Comparison of ENCODE assay signal across 17 mouse cellular contexts in the genomic region with DNA sequence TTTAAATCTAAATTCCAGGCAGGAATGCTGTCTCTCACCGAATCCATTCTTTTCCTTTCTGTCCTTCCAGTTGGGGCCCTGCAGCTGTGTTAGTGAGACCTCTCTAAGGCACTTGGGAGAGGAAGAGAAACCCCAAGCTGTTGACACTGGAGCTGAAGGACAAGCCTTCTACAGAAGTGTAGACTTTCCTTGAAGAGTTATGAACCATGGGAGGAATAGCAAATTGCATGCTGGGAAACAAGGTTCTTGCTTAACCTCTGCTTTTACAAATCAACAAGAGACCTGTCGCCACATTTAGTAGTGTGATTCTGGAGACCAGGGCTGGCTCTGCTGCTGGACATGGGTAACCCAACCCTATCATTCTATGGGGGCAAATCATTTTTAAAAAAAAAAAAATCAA.
"Had no signal": no experiment of that assay in that cellular context is flagged by ENCODE, and none has a peak within 500 bp of the region (broad histone marks: within the 10 kb centered on the region; RNA-seq: fewer than 3 reads in every experiment).

No protein-coding gene starts in this region.

- H3K9ac ChIP-seq: liver, embryonic 14.5 days; lung, embryonic 14.5 days; midbrain, embryonic 12.5 days; neural tube, embryonic 13.5 days; neural tube, embryonic 15.5 days had no signal

- H3K36me3 ChIP-seq: midbrain, embryonic 12.5 days; neural tube, embryonic 13.5 days; neural tube, embryonic 15.5 days had no signal

- ATAC-seq: midbrain, embryonic 16.5 days had no signal

- DNase-seq: lung, embryonic 14.5 days; lung, postnatal 14 days; lung, postnatal 36 days; retina, postnatal 1 day; right cerebral cortex, adult 18-20 months; right cerebral cortex, postnatal 25 days; right cerebral cortex, postnatal 4 days; spleen, adult 18-20 months; thymus, adult 18-20 months; thymus, postnatal 14 days; thymus, postnatal 36 days had no signal

- H3K9me3 ChIP-seq: midbrain, embryonic 12.5 days; neural tube, embryonic 13.5 days; neural tube, embryonic 15.5 days had no signal

- H3K27me3 ChIP-seq: midbrain, embryonic 12.5 days; neural tube, embryonic 13.5 days; neural tube, embryonic 15.5 days had no signal

- H3K4me1 ChIP-seq: midbrain, embryonic 12.5 days; neural tube, embryonic 13.5 days; neural tube, embryonic 15.5 days had no signal

- H3K4me3 ChIP-seq: midbrain, embryonic 12.5 days; myocyte; neural tube, embryonic 13.5 days; neural tube, embryonic 15.5 days had no signal

- H3K27ac ChIP-seq: liver, embryonic 14.5 days; midbrain, embryonic 12.5 days; neural tube, embryonic 13.5 days; neural tube, embryonic 15.5 days had no signal

- H3K4me2 ChIP-seq: lung, embryonic 14.5 days; midbrain, embryonic 12.5 days; neural tube, embryonic 13.5 days; neural tube, embryonic 15.5 days had no signal
